Mouse (Mus musculus) spleen, embryonic (tissue): ENCODE data around the gene Dhrs4.

Experiments used
- CTCF ChIA-PET: fragments of 350-600 bp; sonication (Branson Sonifier 250); formaldehyde crosslinking; loops from one replicate; lab custom pipeline; 2022; lab: Charles Lee

Gene Dhrs4

DNA sequence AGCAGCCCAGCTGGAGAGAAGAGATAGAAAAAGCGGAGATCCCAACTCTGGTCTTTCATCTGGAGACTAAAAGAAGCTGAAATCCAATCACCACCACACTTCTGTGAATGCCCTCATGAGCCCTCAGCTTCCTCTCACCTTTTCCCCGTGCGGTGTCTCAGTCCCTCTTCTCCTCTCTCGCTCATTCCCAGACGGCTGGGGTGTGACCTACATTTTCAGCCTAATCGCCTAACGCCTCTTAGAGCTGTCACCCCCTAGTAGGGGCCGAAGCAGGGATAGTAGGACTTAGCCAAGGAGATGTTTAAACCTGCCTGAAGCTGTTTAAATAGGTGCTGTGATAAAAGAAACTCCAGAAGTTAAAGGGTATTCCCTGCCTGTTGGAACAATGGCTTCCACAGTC lies 46.2 kb downstream of the Dhrs4 start, which contains the start of gene Nrl:
Gene Nrl, minus strand, starts transcription at position 197 of the 400 bp plus-strand sequence.
- CTCF ChIA-PET = no interaction called here

DNA sequence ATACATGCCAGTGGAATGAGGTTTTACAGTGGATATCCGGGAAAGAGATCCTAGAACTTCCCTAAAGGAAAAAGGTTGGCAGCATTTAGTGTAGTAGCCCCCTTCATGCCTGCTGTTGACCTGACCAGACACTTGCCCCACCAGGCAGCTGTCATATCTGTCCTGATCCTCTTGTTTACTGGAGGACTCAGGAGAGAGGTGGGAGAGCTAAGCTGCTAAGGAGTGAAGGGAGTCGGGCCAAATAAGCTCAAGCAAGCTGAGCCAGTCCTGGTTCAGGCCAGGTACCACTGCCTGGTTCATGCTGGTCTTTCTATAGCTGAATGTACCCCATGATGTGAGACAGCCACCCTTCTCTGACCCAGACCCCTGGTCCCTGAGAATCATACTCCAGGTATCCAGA lies 48.1 kb downstream of the Dhrs4 start:
- CTCF ChIA-PET = interaction anchor here (0.9 kb wide), 1 partner anchor 48 kb away, joined by 5 read pairs; no protein-coding TSS in a partner anchor

DNA sequence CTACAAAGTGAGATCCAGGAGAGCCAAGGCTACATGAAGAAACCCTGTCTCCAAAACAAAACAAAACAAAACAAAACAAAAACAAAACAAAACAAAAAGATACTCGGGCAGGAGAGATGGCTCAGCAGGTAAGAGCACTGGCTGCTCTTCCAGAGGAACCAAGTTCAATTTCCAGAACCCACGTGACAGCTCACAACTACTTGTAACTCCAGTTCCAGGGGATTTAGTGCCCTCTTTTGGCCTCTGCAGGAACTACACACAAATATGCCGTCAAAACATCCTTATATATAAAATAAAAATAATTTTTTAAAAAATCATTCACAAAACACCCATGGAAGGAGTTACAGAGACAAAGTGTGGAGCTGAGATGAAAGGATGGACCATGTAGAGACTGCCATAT lies 49.4 kb downstream of the Dhrs4 start:
- CTCF ChIA-PET = interaction anchor here (0.6 to 0.7 kb wide), 2 partner anchors 52 to 58 kb away, joined by 4 to 5 read pairs; no protein-coding TSS in a partner anchor

DNA sequence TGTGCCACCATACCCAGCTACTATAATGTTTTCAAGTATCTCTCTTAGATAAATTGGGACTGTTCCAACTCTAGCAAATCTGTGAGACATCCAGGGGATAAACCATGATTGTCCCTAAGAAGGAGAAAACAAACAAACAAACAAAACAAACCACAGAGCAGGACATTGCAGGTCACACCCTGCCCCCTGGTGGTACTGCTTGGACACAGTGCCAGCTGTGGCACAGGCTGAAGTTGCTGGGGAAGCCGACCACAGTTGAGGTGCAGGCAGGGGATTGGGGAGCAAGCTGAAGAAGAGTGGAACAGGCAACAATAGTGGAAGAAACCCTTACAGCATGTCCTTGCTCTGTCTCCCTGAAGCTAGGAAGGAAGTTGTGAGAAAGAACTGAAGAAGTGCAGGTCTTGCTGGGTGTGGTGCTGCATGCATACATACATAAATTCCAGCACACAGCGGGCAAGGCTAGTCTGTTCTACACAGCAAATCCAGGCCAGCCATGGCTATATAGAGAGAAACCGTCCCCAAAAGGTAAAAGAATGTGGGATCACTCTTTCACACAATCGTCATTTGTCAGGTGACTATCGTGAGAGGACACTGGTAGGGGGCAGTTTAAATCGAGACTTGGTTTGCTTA lies 57.7 kb downstream of the Dhrs4 start:
- CTCF ChIA-PET = interaction anchor here (1.3 kb wide), 1 partner anchor 21 kb away, joined by 4 read pairs; no protein-coding TSS in a partner anchor
